Comparison of ENCODE assay signal across 20 mouse cellular contexts in the genomic region with DNA sequence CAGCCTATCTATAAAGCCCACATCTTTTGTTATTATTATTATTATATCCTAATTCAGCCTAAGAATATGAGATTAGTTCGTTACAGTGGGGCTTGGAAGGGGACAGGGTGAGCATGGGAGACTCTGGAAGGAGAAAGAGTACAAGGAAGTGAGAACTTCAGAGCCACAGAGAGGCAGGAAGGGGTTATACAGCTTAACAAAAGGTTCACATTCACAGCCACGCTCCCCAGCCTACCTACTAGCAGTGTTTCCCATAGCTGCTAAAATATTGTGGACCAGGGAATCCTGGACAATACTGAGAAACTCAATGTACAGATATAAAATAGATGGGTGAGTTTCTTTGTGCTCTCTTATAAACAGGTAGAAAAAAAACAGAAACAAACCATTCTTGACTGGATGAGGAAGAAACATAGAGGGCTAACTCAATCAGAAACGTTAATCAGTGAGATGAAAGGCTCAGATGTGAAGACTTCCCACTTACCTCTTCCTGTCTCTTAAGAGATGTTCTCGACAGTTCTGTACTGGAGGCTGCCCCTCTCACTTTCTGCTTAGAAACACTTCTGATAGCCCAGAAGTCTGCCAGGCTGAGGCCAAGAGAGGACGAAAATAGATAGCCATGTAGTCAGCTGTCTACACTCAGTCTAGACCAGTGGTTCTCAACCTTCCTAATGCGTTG.
"Had no signal": no experiment of that assay in that cellular context is flagged by ENCODE, and none has a peak within 500 bp of the region (broad histone marks: within the 10 kb centered on the region; RNA-seq: fewer than 3 reads in every experiment).

No protein-coding gene starts in this region.

- H3K9ac ChIP-seq: limb, embryonic 13.5 days; liver, embryonic 12.5 days; liver, embryonic 15.5 days; lung, embryonic 15.5 days; midbrain, embryonic 12.5 days; midbrain, embryonic 15.5 days had no signal

- H3K4me3 ChIP-seq: layer of hippocampus, adult 2 months; limb, embryonic 10.5 days; limb, embryonic 13.5 days; liver, embryonic 12.5 days; liver, embryonic 15.5 days; lung, embryonic 15.5 days; megakaryocyte, embryonic 14.5 days; midbrain, embryonic 12.5 days; midbrain, embryonic 15.5 days; myocyte had no signal

- DNase-seq: kidney, adult 9 months; kidney, postnatal 25 days; layer of hippocampus, adult 9-11 months; liver; lung, adult 18-20 months; lung, postnatal 10 days; lung, postnatal 36 days; thymus, adult 18-20 months; thymus, postnatal 14 days; thymus, postnatal 4 days had no signal

- H3K9me3 ChIP-seq: limb, embryonic 10.5 days; limb, embryonic 13.5 days; liver, embryonic 12.5 days; liver, embryonic 15.5 days; lung, embryonic 15.5 days; megakaryocyte, embryonic 14.5 days; midbrain, embryonic 12.5 days; midbrain, embryonic 15.5 days had no signal

- H3K4me1 ChIP-seq: limb, embryonic 10.5 days; limb, embryonic 13.5 days; liver, embryonic 12.5 days; liver, embryonic 15.5 days; lung, embryonic 15.5 days had no signal

- H3K27me3 ChIP-seq: limb, embryonic 13.5 days; liver, embryonic 12.5 days; liver, embryonic 15.5 days; lung, embryonic 15.5 days; midbrain, embryonic 12.5 days; midbrain, embryonic 15.5 days had no signal

- H3K4me2 ChIP-seq: limb, embryonic 13.5 days; liver, embryonic 12.5 days; liver, embryonic 15.5 days; lung, embryonic 15.5 days; midbrain, embryonic 12.5 days; midbrain, embryonic 15.5 days had no signal

- H3K27ac ChIP-seq: layer of hippocampus, adult 2 months; limb, embryonic 10.5 days; limb, embryonic 13.5 days; liver, embryonic 12.5 days; liver, embryonic 15.5 days; lung, embryonic 15.5 days; midbrain, embryonic 12.5 days; midbrain, embryonic 15.5 days had no signal

- ATAC-seq: liver, embryonic 12.5 days; midbrain, embryonic 15.5 days had no signal

- H3K36me3 ChIP-seq: limb, embryonic 10.5 days; limb, embryonic 13.5 days; liver, embryonic 12.5 days; liver, embryonic 15.5 days; lung, embryonic 15.5 days; midbrain, embryonic 12.5 days; midbrain, embryonic 15.5 days had no signal
